Mouse (Mus musculus): ENCODE measurements at regions not wholly inside any gene's neighbourhood (a gene's known extent, or its start where the extent isn't known, plus 50 kb on each side); places are given as distances from the start of the nearest gene placed in this dataset.

DNA sequence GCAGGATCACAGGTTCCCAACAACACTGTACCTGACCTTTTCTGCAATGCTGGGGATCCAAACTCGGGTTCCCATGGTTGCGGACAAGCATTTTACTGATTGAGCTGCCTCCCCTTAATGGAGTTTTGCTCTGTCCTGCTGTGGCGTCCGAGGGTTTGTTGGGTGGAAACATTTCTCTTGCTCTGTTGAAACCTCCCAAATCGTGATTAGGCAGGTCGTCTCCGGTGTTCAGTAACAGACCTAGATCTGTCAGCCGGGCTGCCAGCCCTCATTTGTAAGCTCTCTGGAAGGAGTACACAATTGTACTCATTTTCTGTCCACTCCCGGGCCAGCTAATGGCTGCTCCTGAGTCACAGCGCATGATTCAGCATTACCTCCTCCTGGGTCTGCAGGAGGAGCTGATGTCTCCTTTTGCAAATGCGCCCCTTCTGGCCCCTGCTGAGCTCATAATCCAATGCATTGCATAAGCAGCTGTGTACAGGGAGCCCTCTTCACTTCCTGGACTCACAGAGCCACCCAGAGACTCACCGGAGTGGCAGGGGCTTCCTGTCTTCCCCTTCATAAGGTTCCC, 49.8 kb upstream of the Sipa1l2 start:
- DNase-seq (ENCODE audit: low read depth), result peak; percentile 51
